Mouse (Mus musculus) spleen, postnatal 10 days (tissue): ENCODE measurements at regions not wholly inside any gene's neighbourhood (a gene's known extent, or its start where the extent isn't known, plus 50 kb on each side); places are given as distances from the start of the nearest gene placed in this dataset.
"Not testable (repeated sequence)": the region's sequence is repeated elsewhere in the genome, so short reads cannot be mapped to it uniquely, and the experiment has no call there.

ENCODE experiments used
- DNase-seq, 2 experiments: peaks; one replicate each; pipeline ENCODE4 v3.0.0; 2021 to 2022; ENCODE audit warnings: low spot score in 2 of 2

- no peak for DNase-seq
Measured at GRCm38 (mm10) chr16:55520077-55520476, 222.3 kb upstream of the Zpld1 start.

GRCm38 (mm10) chr16:55519646-55520045, 221.9 kb upstream of the Zpld1 start:
- no peak for DNase-seq

DNA sequence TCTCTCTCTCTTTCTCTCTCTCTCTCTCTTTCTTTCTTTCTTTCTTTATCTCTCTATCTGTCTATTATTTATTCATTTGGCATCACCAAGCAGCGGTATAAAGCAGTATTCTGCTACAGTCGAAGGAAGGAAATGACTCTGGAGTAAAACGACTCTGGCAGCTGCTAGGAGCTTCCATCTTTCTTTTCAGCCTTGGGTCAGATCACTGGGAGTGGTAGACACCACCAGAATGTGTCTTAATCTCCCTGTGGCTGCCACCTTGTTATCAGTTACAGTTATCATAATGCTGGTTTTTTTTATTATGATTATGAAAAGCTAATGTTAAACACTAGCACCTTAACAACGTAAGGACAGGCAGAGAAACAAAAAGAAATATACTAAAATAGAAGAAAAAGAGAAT, 219.2 kb upstream of the Zpld1 start:
- no peak for DNase-seq

DNA sequence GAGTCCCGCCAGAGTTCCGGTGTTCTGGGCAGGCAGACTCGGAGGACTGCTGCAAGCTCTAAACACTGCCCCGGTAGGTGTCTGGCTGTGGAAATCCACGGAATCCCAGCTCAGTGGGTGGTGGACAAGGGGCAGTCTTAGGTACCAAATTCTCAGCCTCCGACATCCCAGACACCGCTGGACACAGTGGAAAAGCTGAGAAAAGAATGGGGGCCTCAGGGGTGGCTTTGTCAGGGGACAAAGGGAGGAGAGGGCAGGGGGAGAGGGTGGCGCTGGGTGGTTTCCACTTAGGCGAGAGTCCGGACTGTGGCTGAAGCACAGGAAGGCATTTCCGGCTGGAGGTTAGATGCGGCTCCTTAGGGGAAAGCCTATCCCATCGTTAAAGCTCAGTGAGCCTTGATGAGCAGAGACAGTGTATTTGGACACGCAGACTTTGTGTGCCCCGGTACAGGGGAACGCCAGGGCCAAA, 217.5 kb upstream of the Zpld1 start:
- no peak for DNase-seq

DNA sequence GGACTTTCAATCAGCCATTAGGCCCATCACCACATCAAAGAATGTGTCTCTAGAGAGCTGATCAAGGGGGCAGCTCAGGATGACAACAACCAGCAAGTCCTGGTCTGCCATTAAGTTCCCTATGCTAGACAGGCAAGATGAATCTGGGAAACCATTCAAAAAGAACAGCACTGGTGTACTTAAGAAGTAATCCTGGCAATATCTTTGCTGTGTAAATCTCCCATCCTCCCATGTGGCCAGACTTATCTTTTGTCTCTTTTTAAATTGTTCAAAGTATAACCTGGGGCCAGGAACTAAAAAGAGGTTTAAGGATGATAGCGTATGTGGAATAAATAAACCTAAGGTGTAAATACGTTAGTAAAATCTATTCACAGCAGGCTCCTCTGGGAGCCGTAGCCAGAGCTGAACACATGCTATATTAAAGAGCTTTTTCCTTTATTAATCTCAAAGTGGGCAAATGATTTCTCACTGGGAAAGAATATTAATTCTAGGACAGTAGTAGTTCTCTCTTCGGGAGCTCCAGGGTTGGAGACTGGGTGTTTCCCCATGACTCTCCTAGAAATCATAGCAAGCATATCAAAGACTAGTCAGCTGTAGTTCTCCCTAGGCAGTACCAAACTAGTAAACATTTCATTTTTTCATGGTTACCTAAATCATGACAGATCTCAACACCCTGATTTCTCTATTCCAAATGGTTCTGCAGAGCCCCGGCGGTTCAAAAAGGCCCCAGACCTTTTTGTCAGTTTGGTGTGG, 216.8 kb upstream of the Zpld1 start:
- no peak for DNase-seq

DNA sequence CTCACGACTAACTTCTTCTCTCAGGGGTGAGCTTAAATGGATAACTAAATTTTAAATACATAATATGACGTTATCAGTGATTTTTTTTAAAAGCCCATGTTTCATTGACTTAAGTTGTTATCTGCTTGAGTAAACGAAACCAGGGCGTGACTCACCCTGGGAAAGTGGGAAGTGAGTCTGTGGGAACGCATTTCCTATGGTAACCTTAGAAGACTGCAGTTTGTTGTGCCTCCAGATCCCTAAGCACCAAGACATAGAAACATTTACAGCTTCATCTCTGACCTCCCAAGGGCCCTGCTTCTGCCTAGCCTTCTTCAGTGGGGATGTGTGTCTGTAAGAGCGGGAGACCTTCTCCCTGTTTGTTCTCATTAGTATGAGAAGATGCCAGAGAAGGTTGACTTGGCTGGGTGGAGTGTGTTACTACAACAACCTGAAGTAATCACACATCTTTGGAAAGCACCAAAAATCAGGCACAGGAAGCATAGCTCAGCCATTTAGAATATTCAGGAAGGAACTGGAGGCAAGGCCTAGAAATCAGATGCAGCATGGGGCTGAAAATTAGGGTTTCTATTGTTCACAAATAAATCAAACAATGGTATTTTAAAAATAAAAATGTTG, 207.1 kb upstream of the Zpld1 start:
- DNase-seq: no peak

GRCm38 (mm10) chr16:55504274-55504673, 206.5 kb upstream of the Zpld1 start:
- no peak for DNase-seq

DNA sequence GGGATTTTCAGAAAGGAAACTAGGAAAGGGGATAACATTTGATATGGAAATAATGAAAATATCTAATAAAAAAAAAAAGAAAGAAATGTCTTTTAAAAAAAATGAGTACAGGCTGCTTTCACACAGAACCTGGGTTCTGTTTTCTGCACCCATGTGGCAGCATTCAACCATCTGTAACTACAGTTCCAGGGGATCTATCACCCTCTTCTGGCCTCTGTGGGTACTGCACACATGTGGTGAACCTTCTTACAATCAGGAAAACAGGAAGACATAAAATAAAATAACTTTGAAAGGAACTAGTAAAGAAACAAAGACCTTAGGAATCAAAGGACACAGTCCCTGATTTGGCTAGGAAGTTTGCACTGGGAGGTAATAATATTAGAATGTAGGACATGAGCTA, 205.5 kb upstream of the Zpld1 start:
- DNase-seq: peak in 1 of 2 experiments; percentile 30

GRCm38 (mm10) chr16:55499831-55500230, 202.0 kb upstream of the Zpld1 start:
- not testable (repeated sequence) for DNase-seq

GRCm38 (mm10) chr16:55495051-55495450, 197.3 kb upstream of the Zpld1 start:
- DNase-seq: no peak

GRCm38 (mm10) chr16:55494162-55494561, 196.4 kb upstream of the Zpld1 start:
- no peak for DNase-seq

GRCm38 (mm10) chr16:55492111-55492510, 194.3 kb upstream of the Zpld1 start:
- no peak for DNase-seq

DNA sequence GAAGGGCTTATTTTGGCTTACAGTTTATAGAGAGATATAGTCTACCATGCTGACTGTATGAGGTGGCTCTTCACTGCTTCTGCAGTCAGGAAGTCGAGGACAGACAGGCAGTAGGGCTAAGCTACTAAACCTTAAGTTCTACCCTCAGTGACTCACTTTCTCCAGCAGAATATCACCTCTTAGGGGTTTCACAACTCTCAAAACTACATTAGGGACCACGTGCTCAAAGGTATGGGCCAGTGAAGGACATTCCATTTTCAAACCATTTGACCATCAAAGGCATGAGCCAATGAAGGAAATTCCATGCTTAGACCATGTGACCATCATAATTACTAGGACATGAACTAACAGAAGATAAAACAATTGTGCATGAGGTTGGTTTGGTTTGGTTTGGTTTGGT, 186.6 kb upstream of the Zpld1 start:
- DNase-seq: no peak

DNA sequence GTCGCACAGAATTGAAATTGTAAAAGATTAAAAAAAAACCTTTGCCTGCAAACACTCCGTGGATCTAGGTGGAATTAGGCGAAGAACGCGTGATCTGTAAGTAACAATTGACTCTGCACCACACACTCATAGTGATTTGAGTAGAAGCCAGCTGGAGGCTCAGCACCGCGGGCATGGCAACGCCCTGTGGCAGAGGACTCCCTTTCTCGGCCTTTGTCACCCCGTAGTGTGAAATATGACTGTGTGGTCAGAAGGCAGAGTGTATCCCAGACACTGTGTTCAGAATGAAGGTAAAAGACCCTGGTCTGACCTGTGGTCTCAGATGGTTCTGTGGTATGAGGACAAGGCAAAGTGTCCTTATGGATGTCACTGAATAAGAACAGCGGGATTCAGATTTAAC, 183.0 kb upstream of the Zpld1 start:
- DNase-seq: no peak

DNA sequence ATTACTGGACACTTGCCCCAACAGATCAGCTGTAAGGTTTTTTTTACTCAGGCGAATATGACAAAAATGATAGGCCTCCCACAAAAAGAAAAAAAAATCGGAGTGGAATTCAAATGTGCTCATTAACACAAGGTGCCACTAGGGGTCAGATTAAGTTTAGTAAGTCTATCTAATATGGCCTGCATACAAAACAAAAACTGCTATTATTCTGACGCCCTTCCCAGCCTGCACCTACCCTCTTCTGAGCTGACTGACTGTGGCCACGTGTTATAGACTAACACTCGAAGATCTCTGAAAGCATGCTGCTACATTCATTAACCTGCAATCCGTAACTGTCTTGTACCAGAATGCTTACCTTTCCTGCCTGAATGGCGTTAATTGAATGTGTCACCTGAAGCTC, 182.5 kb upstream of the Zpld1 start:
- no peak for DNase-seq

GRCm38 (mm10) chr16:55476544-55477208, 178.9 kb upstream of the Zpld1 start:
- no peak for DNase-seq

DNA sequence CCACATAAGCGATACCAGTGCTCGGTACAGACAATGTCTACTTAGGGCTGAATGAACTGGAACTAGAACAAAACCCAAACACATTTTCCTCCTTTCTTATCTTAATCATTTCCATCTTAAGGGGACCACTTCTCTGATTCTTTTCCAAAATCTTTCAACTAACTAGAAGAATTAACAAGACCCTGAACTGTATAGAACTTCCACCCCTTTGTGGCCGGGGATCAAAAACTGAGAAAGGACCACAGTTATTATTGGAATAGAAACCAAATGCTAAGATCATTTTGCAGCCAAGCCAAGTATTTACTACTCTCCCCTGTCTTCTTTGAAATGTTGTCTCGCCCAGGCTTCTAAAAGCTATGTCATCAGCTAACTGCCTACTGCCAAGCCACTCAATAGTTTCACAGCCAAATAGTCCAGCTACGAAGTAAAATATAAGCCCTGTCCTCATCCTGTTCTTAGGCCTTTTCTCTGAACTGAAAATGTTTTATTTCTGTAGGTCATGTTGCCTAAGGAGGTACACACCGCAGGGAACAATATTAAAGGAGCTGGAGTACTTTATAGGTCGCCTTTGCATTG, 177.3 kb upstream of the Zpld1 start:
- DNase-seq: no peak

- DNase-seq: no peak
Measured at GRCm38 (mm10) chr16:55471396-55471795, 173.6 kb upstream of the Zpld1 start.

DNA sequence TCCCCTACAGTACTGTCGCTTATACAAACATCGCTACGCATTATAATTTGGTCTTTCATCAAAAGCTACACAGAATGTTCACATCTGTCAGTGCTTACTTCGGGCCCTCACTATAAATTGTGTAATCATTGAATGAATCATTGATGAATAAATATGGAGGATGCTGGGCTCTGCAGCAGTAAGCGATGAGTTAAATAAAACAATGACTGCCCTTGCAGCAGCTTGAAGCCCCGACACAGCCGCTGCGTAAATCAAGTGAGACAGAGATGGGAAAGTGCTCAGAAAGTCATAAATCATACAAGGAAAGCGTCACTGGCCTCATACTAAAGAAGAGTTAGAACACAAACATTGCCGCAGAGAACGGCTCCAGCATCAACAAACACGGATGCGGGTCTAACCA, 172.9 kb upstream of the Zpld1 start:
- no peak for DNase-seq

- no peak for DNase-seq
Measured at GRCm38 (mm10) chr16:55469703-55470102, 171.9 kb upstream of the Zpld1 start.

DNA sequence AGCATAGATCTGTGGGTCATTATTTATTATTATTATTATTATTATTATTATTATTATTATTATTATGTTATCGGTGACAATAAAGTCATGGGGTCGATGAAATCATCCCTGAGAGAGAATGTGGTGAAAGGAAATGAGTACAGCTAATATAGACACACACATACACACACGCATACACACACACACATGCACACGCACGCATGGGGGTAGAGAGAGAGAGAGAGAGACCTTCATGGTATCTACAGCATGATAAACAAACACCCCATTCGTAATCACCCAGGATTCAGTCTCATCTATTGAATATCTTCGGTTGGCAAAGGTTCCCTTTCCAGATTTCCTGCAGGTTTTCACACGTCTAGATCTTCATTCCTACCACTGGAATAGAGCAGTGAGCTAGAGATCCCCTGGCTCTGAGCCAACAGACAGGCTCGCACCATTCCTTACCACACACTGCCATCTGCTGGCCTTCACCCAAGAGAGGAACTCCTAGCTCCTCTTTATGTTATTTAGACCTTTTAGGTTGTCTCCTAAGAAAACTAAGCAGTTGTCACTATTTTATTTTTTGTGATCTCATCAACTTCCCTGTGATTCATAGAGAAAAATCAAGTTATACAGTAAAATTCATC, 171.2 kb upstream of the Zpld1 start:
- peak; percentile 7 to 68 for DNase-seq

GRCm38 (mm10) chr16:55460519-55460918, 162.7 kb upstream of the Zpld1 start:
- DNase-seq: no peak
